Mouse (Mus musculus) frontal cortex, postnatal 10 days (tissue): ENCODE results near the gene Rpusd3.
A peak's percentile ranks its signal among the peaks of the same experiment; 100 is the strongest.

Source experiments
- DNase-seq, 2 experiments: peaks; one replicate each; pipeline ENCODE4 v3.0.0; 2022; ENCODE audit warnings: low spot score in 2 of 2, mixed read lengths in 1 of 2

The Rpusd3 gene

GRCm38 (mm10) chr6:113419199-113419587 lies at the start of gene Rpusd3:
Gene Rpusd3, minus strand, starts transcription at chr6:113419340.
- peak; percentile 87 to 97 for DNase-seq

- no peak for DNase-seq
Observed at GRCm38 (mm10) chr6:113468512-113468911, 49.4 kb upstream of the Rpusd3 start.

GRCm38 (mm10) chr6:113465602-113466001 lies 46.5 kb upstream of the Rpusd3 start:
- DNase-seq = no peak

- no peak for DNase-seq
Observed at GRCm38 (mm10) chr6:113464040-113464439, 44.9 kb upstream of the Rpusd3 start.

- no peak for DNase-seq
Observed at GRCm38 (mm10) chr6:113458635-113459034, 39.5 kb upstream of the Rpusd3 start.

- no peak for DNase-seq
Observed at GRCm38 (mm10) chr6:113457952-113458534, 38.9 kb upstream of the Rpusd3 start, which contains the start of gene Il17re. Gene Il17re, plus strand, starts transcription at chr6:113458484.

GRCm38 (mm10) chr6:113455007-113455406 lies 35.9 kb upstream of the Rpusd3 start:
- no peak for DNase-seq

- no peak for DNase-seq
Observed at GRCm38 (mm10) chr6:113451839-113452238, 32.7 kb upstream of the Rpusd3 start.

- DNase-seq = no peak
Observed at GRCm38 (mm10) chr6:113447639-113448038, 28.5 kb upstream of the Rpusd3 start.

GRCm38 (mm10) chr6:113444207-113444965 lies 25.2 kb upstream of the Rpusd3 start:
- no peak for DNase-seq

- DNase-seq = no peak
Observed at GRCm38 (mm10) chr6:113443091-113443490, 24.0 kb upstream of the Rpusd3 start.

GRCm38 (mm10) chr6:113442442-113443090 lies 23.4 kb upstream of the Rpusd3 start, which contains the start of gene Jagn1:
Gene Jagn1, plus strand, starts transcription at chr6:113442569.
- DNase-seq = peak; percentile 77 to 83

GRCm38 (mm10) chr6:113442087-113442441 lies 22.9 kb upstream of the Rpusd3 start:
- DNase-seq = no peak

- peak; percentile 21 to 51 for DNase-seq
Observed at GRCm38 (mm10) chr6:113441147-113441680, 22.1 kb upstream of the Rpusd3 start.

- DNase-seq = no peak
Observed at GRCm38 (mm10) chr6:113440686-113441085, 21.5 kb upstream of the Rpusd3 start.

GRCm38 (mm10) chr6:113438721-113439430 lies 19.7 kb upstream of the Rpusd3 start:
- no peak for DNase-seq

GRCm38 (mm10) chr6:113437135-113437534 lies 18.0 kb upstream of the Rpusd3 start:
- DNase-seq = no peak

GRCm38 (mm10) chr6:113435664-113436205 lies 16.6 kb upstream of the Rpusd3 start, which contains the start of gene Cidec:
Gene Cidec, minus strand, starts transcription at chr6:113435760.
- DNase-seq = no peak

- no peak for DNase-seq
Observed at GRCm38 (mm10) chr6:113434691-113435090, 15.6 kb upstream of the Rpusd3 start.

- DNase-seq = no peak
Observed at GRCm38 (mm10) chr6:113433661-113434060, 14.5 kb upstream of the Rpusd3 start.

GRCm38 (mm10) chr6:113431801-113432200 lies 12.7 kb upstream of the Rpusd3 start:
- DNase-seq = no peak
